ENCODE assay signal across 1 mouse cellular context in the genomic region with DNA sequence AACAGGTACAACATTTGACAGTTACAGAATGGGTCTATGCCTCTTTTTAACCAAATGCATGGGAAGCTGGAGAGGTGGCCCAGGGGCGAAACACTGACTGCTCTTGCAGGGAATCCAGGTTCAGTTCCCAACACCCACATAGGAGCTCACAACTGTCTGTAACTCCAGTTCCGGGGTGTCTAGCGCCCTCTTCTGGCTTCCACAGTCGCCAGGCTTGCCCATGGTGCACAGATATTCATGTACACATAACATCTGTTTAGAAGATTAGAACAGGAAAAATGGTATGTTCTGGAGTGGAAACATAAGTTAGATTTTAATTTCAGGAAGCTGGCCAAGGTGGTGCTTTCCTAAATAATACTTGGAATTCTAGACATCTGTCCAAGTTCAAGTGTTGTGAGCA.
TF ChIP-seq lines count a peak whose summit lies in the region.

No protein-coding gene starts in this region.

TF ChIP-seq in MEL, 35 proteins besides CTCF, POLR2A, EP300 and RAD21 (continued from another document):
- TF ChIP-seq SMC3 (IDR thresholded peaks at IDR 0.05; ENCODE audit: low read depth, low read length): peak; percentile 45
